Mouse (Mus musculus) cortical plate, adult 2 months (tissue): ENCODE results near the gene Duxf3. TPM values are rescaled to one million over a fixed set of nuclear protein-coding genes. Genes with fewer than 3 reads are reported as not detected.
"Not testable (repeated sequence)": the region's sequence is repeated elsewhere in the genome, so short reads cannot be mapped to it uniquely, and the experiment has no call there.

ENCODE experiments used
- H3K27ac ChIP-seq: fragments of 200-500 bp; 2 replicates; pipeline ENCODE4 v1.5.1; 2012; ENCODE audit warnings: low read length, control low read depth, inconsistent platforms; ENCODE audit not compliant: insufficient read depth
- H3K4me1 ChIP-seq: fragments of 200-500 bp; 2 replicates; pipeline ENCODE4 v1.6.1; 2011; ENCODE audit warnings: low read length; ENCODE audit not compliant: control insufficient read depth, insufficient read depth
- H3K4me3 ChIP-seq: fragments of 200-500 bp; 2 replicates; pipeline ENCODE4 v1.5.1; 2011; ENCODE audit warnings: mild to moderate bottlenecking, low read length, control low read depth; ENCODE audit not compliant: insufficient read depth
- CTCF ChIP-seq: fragments of 200-500 bp; IDR thresholded peaks from 2 replicates; pipeline ENCODE4 v1.5.1; 2011; ENCODE audit warnings: mild to moderate bottlenecking, control low read depth, low read length; ENCODE audit not compliant: insufficient read depth; ENCODE audit errors: extremely low read depth
- POLR2A ChIP-seq: fragments of 200-500 bp; IDR thresholded peaks from 2 replicates; pipeline ENCODE4 v1.6.1; 2011; ENCODE audit warnings: mild to moderate bottlenecking, low read length, control low read depth; ENCODE audit not compliant: insufficient read depth; ENCODE audit errors: extremely low read depth
- polyA plus RNA-seq: library from polyadenylated mRNA; depleted of rRNA; stranded (reverse); fragments of >200 nt; gene quantifications from 2 replicates; pipeline ENCODE4 v1.2.3, GENCODE M21; 2012

Gene Duxf3
- polyA plus RNA-seq, 1 experiment = 0.06 TPM

DNA sequence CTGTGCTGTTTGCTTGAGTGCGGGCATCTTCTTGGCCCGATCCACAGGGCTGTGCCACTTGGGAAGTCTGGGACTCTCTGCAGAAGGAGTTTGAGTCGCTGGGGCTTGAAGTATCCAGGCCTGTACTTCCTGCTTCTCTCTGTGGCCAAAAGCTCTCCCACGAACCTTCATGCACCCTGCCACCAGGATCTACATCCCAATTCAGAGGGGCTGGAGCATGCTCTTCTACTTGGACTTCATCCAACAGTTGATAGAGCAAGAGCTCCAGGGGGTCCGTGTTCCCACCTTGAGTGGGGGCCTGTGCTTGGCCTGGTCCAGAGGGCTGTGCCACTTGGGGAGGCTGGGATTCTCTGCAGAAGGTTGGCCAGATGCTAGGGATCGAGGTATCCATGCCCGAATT is 1.4 kb downstream of the Duxf3 start:
- not testable (repeated sequence) for H3K27ac ChIP-seq, H3K4me3 ChIP-seq, H3K4me1 ChIP-seq

DNA sequence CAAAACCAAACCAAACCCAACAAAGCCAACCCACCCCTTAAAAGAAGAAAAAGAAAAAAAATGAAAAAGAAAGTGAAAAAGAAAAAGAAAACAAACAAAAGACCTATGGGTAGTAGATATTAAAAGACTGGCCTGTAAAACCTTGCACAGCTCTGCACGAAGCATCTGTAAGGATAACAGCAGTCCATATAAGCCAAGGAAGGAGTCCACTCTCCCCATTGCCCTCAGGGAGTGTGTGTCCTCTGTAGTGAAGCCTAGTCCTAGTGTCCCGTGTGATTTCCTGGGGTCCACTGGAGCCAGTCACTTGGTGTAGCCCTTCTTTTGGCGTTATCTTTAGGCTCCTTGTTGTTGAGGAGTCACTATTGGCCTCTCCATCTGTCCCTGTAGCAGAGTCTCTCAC is 2.5 kb downstream of the Duxf3 start:
- H3K4me3 ChIP-seq, H3K4me1 ChIP-seq, H3K27ac ChIP-seq: not testable (repeated sequence)

GRCm38 (mm10) chr10:58227798-58228197 is 4.7 kb downstream of the Duxf3 start:
- not testable (repeated sequence) for H3K27ac ChIP-seq, H3K4me1 ChIP-seq, H3K4me3 ChIP-seq

DNA sequence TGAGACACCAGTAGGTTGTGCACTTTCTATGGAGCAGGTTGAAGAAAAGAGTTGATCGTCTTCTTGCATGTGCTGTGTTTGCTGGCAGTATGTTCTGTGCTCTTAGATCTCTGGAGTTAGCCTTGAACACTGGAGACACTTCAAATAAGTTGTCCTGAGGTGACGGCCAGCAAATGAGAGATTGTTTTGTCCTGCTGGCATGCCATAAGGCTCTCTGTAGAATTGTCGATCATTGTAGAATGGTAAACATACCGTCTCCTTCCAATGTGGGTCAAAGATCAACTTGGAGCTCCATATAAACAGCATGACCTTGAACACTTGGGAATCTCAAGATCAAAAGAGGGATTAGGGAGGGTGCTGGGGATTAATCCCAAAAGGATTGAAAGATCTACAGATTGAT is 6.1 kb downstream of the Duxf3 start:
- H3K27ac ChIP-seq, H3K4me1 ChIP-seq, H3K4me3 ChIP-seq: not testable (repeated sequence)

- not testable (repeated sequence) for H3K27ac ChIP-seq, H3K4me1 ChIP-seq, H3K4me3 ChIP-seq
These were observed 7.4 kb downstream of the Duxf3 start, which contains the start of gene AW822073 for GRCm38 (mm10) chr10:58224827-58225785. Gene AW822073 (minus strand): TSS chr10:58224930.

GRCm38 (mm10) chr10:58223972-58224805 is 8.3 kb downstream of the Duxf3 start:
- not testable (repeated sequence) for H3K4me3 ChIP-seq, H3K4me1 ChIP-seq

DNA sequence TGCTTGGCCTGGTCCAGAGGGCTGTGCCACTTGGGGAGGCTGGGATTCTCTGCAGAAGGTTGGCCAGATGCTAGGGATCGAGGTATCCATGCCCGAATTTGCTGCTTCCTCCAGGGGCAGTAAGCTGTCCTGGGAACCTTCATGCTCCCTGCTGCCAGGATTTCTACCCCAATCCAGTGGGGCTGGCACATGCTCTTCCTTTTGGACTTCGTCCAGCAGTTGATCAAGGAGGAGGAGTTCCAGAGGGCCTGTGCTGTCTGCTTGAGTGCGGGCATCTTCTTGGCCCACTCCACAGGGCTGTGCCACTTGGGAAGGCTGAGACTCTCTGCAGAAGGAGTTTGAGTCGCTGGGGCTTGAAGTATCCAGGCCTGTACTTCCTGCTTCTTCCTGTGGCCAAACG is 9.3 kb downstream of the Duxf3 start:
- H3K4me3 ChIP-seq, H3K4me1 ChIP-seq, H3K27ac ChIP-seq: not testable (repeated sequence)

More at GRCm38 (mm10) chr10:58223972-58224805, 8.3 kb downstream of the Duxf3 start:
- not testable (repeated sequence) for H3K27ac ChIP-seq

DNA sequence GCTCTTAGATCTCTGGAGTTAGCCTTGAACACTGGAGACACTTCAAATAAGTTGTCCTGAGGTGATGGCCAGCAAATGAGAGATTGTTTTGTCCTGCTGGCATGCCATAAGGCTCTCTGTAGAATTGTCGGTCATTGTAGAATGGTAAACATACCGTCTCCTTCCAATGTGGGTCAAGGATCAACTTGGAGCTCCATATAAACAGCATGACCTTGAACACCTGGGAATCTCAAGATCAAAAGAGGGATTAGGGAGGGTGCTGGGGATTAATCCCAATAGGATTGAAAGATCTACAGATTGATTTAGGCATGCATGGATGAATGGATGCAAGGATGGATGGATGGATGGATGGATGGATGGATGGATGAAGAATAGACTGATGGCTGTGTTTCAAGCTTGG is 10.9 kb downstream of the Duxf3 start:
- H3K27ac ChIP-seq, H3K4me1 ChIP-seq, H3K4me3 ChIP-seq: not testable (repeated sequence)

GRCm38 (mm10) chr10:58220726-58221125 is 11.7 kb downstream of the Duxf3 start:
- TF ChIP-seq CTCF = no peak
- TF ChIP-seq POLR2A = no peak
- Histone ChIP-seq H3K4me1 (no peaks in the 10 kb centered on the region), H3K4me3 (no peak overlapping the region), H3K27ac (no peak overlapping the region)

- Histone ChIP-seq H3K27ac (no peak overlapping the region), H3K4me3 (no peak overlapping the region), H3K4me1 (no peaks in the 10 kb centered on the region)
- TF ChIP-seq CTCF (no peak), POLR2A (no peak)
These were observed 15.1 kb downstream of the Duxf3 start for GRCm38 (mm10) chr10:58217366-58217765.

DNA sequence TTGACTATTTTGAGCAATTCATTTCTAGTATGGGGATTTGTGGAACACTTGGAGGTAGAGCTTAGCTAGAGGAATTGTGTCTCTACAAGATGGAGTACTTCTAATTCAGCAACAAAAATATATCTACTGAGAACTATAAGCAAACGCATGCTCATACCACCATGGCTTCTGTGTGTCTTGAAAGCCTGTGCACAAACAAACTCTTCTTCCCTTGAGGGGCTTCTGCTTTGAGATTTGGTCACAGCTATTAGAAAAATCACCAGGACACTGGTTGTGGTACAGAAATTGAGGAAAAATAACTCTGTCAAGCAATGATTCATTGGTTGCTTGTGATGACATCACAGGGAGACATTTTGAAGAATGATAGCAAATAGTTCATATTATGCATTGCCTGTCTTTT is 17.1 kb downstream of the Duxf3 start:
- TF ChIP-seq POLR2A = no peak
- TF ChIP-seq CTCF = no peak
- Histone ChIP-seq H3K4me3 (no peak overlapping the region), H3K27ac (no peak overlapping the region), H3K4me1 (no peaks in the 10 kb centered on the region)
